Mouse (Mus musculus): ENCODE measurements around the gene Tmem185b.

DNA sequence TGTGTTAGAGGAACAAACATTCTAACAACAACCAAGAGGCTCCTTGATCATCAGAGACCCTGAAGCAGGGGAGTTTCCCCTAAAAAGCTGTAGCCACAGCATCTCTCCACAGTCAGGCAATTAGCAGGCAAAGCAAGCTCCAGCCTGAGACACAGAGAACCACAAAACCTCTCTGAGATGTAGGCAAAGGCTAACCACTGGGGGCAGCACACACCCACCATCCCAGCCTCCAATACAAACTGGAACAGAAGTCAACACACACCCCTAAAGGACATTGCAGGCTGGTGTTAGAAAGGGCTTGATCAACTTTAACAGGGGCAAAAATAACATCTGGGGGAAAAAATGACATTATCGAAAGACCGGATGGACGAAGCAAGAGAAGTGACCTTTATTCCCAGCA is 41.5 kb upstream of the Tmem185b start:
- TF ChIP-seq CTCF (IDR thresholded peaks at IDR 0.05) = peak; percentile 72
- TF ChIP-seq POLR2A (IDR thresholded peaks at IDR 0.05; ENCODE audit: insufficient read depth, low read depth, low read length) = no peak
- 0 out of 2 replicates have a peak, but pooled peaks have one; percentile 20 for TF ChIP-seq EP300 (IDR thresholded peaks at IDR 0.05; ENCODE audit: insufficient read depth, low read depth, low read length)

Data from heart, adult 2 months (tissue).